Mouse (Mus musculus): ENCODE data around the gene Chic2. TPM values are rescaled to one million over a fixed set of nuclear protein-coding genes. Genes with fewer than 3 reads are reported as not detected.

Chic2 gene
- 16.5 and 20.4 TPM in 2 replicates for polyA plus RNA-seq (2015; fragmentation: Nextera tagmentation; extraction: Ambion mirVana)

GRCm38 (mm10) chr5:75044310-75044904 lies at the start of gene Chic2:
Gene Chic2, minus strand, starts transcription at chr5:75044774.
- Histone ChIP-seq H3K4me3 (replicated peaks; ENCODE audit: low read length) (peak within 1 kb of the TSS; percentile 97), H3K27ac (ENCODE audit: low read length) (peak within 1 kb of the TSS; percentile 93), H3K36me3 (ENCODE audit: control insufficient read depth, insufficient read depth, low read length) (no peaks in the 10 kb centered on the region), H3K9ac (ENCODE audit: low read length) (peak within 1 kb of the TSS; percentile 100), H3K27me3 (ENCODE audit: control insufficient read depth, insufficient read depth, low read length) (no peaks in the 10 kb centered on the region), H3K4me1 (ENCODE audit: control insufficient read depth, insufficient read depth, low read length) (peaks cover 15% of the 10 kb centered on the region), H3K4me2 (ENCODE audit: low read depth, low read length) (peak within 1 kb of the TSS; percentile 66), H3K9me3 (replicated peaks; ENCODE audit: control insufficient read depth, low read length) (peaks cover 3% of the 10 kb centered on the region; the same call in 1 of the 2 replicates)
- peak; percentile 94 for ATAC-seq (ENCODE audit: insufficient read depth, low FRiP score)
- under 1% methylated on average over 57 of the region's 90 CpGs for WGBS

DNA sequence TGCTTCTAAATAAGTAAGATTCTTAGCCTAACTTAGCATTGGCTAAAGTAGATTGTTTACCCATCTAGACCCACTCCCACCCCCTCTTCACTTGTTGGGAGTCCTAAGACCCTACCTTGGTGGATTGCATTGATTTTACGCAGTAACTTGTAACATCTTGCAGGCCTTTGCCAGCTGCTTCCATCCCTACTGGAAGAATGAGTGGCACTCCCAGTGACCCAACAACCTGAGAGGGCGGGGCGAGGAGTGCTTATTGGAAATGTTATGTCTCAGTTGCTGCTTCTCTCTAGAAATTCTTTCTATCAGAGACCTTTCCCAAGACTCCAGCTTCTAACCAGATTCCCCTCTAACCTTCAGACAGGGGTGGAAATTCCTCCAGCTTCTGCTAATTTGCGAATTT lies 41.3 kb upstream of the Chic2 start:
- H3K27ac ChIP-seq (ENCODE audit: low read length) = no peak overlapping the region
- no peaks in the 10 kb centered on the region for H3K9me3 ChIP-seq (replicated peaks; ENCODE audit: control insufficient read depth, low read length)
- H3K4me3 ChIP-seq (replicated peaks; ENCODE audit: low read length) = no peak overlapping the region
- H3K4me2 ChIP-seq (ENCODE audit: low read depth, low read length) = no peak overlapping the region
- peaks cover 62% of the 10 kb centered on the region for H3K27me3 ChIP-seq (ENCODE audit: control insufficient read depth, insufficient read depth, low read length)
- no peak overlapping the region for H3K9ac ChIP-seq (ENCODE audit: low read length)
- H3K4me1 ChIP-seq (ENCODE audit: control insufficient read depth, insufficient read depth, low read length) = peaks cover 5% of the 10 kb centered on the region; the same call in 1 of the 2 replicates
- no peak for ATAC-seq (ENCODE audit: insufficient read depth, low FRiP score)
- 24% methylated on average over 4 of the region's 4 CpGs for WGBS
- no peaks in the 10 kb centered on the region for H3K36me3 ChIP-seq (ENCODE audit: control insufficient read depth, insufficient read depth, low read length)

GRCm38 (mm10) chr5:75085521-75085875 lies 40.9 kb upstream of the Chic2 start:
- Histone ChIP-seq H3K4me3 (replicated peaks; ENCODE audit: low read length) (no peak overlapping the region), H3K27ac (ENCODE audit: low read length) (no peak overlapping the region), H3K36me3 (ENCODE audit: control insufficient read depth, insufficient read depth, low read length) (no peaks in the 10 kb centered on the region), H3K9me3 (replicated peaks; ENCODE audit: control insufficient read depth, low read length) (no peaks in the 10 kb centered on the region), H3K27me3 (ENCODE audit: control insufficient read depth, insufficient read depth, low read length) (peaks cover 66% of the 10 kb centered on the region), H3K4me1 (ENCODE audit: control insufficient read depth, insufficient read depth, low read length) (peaks cover 5% of the 10 kb centered on the region; the same call in 1 of the 2 replicates), H3K4me2 (ENCODE audit: low read depth, low read length) (no peak overlapping the region), H3K9ac (ENCODE audit: low read length) (no peak overlapping the region)
- ATAC-seq (ENCODE audit: insufficient read depth, low FRiP score) = no peak
- 6% methylated on average over 17 of the region's 17 CpGs for WGBS

GRCm38 (mm10) chr5:75084871-75085520 lies 40.4 kb upstream of the Chic2 start:
- Histone ChIP-seq H3K4me3 (replicated peaks; ENCODE audit: low read length) (peak overlapping the region; percentile 11; the same call in 1 of the 2 replicates), H3K36me3 (ENCODE audit: control insufficient read depth, insufficient read depth, low read length) (no peaks in the 10 kb centered on the region), H3K27ac (ENCODE audit: low read length) (no peak overlapping the region), H3K9me3 (replicated peaks; ENCODE audit: control insufficient read depth, low read length) (no peaks in the 10 kb centered on the region), H3K9ac (ENCODE audit: low read length) (no peak overlapping the region), H3K4me2 (ENCODE audit: low read depth, low read length) (no peak overlapping the region), H3K4me1 (ENCODE audit: control insufficient read depth, insufficient read depth, low read length) (peaks cover 5% of the 10 kb centered on the region; the same call in 1 of the 2 replicates), H3K27me3 (ENCODE audit: control insufficient read depth, insufficient read depth, low read length) (peaks cover 71% of the 10 kb centered on the region)
- ATAC-seq (ENCODE audit: insufficient read depth, low FRiP score) = no peak; the same call in 1 of the 2 replicates
- WGBS = 3% methylated on average over 25 of the region's 25 CpGs

DNA sequence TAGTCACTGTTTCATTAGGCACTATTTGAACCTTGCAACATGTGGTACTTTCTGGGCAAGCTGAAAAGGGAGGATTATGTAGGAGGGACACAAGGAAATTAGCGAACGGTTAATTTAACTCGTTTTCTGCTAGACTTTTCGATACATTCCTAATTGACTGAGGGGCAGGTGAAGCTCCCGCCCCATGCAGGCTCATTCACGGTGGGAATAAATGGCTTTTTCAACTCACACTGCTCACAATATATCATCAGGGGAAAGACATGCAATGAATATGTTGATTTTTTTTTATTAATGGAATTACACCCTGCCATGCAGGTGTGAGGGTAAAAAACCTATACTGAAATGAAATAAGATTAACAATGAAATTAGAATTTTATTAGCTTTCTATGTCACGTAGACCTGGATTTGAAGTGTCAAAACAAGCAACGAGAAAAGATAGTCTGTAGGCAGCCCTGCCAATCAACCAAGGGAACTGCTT lies 39.9 kb upstream of the Chic2 start:
- Histone ChIP-seq H3K27ac (ENCODE audit: low read length) (no peak overlapping the region), H3K4me2 (ENCODE audit: low read depth, low read length) (no peak overlapping the region), H3K4me1 (ENCODE audit: control insufficient read depth, insufficient read depth, low read length) (peaks cover 5% of the 10 kb centered on the region; the same call in 1 of the 2 replicates), H3K36me3 (ENCODE audit: control insufficient read depth, insufficient read depth, low read length) (no peaks in the 10 kb centered on the region), H3K4me3 (replicated peaks; ENCODE audit: low read length) (0 out of 2 replicates have a peak overlapping the region, but pooled peaks have one; percentile 19), H3K9me3 (replicated peaks; ENCODE audit: control insufficient read depth, low read length) (no peaks in the 10 kb centered on the region), H3K27me3 (ENCODE audit: control insufficient read depth, insufficient read depth, low read length) (peaks cover 77% of the 10 kb centered on the region), H3K9ac (ENCODE audit: low read length) (no peak overlapping the region)
- ATAC-seq (ENCODE audit: insufficient read depth, low FRiP score) = no peak
- WGBS = 3% methylated on average over 8 of the region's 8 CpGs

GRCm38 (mm10) chr5:75083591-75084392 lies 39.2 kb upstream of the Chic2 start:
- Histone ChIP-seq H3K9ac (ENCODE audit: low read length) (no peak overlapping the region), H3K36me3 (ENCODE audit: control insufficient read depth, insufficient read depth, low read length) (no peaks in the 10 kb centered on the region), H3K4me2 (ENCODE audit: low read depth, low read length) (peak overlapping the region; percentile 14; the same call in 1 of the 2 replicates), H3K4me3 (replicated peaks; ENCODE audit: low read length) (0 out of 2 replicates have a peak overlapping the region, but pooled peaks have one; percentile 19), H3K4me1 (ENCODE audit: control insufficient read depth, insufficient read depth, low read length) (peaks cover 5% of the 10 kb centered on the region; the same call in 1 of the 2 replicates), H3K27ac (ENCODE audit: low read length) (no peak overlapping the region), H3K27me3 (ENCODE audit: control insufficient read depth, insufficient read depth, low read length) (peaks cover 83% of the 10 kb centered on the region), H3K9me3 (replicated peaks; ENCODE audit: control insufficient read depth, low read length) (no peaks in the 10 kb centered on the region)
- no peak for ATAC-seq (ENCODE audit: insufficient read depth, low FRiP score)
- 3% methylated on average over 27 of the region's 27 CpGs for WGBS

DNA sequence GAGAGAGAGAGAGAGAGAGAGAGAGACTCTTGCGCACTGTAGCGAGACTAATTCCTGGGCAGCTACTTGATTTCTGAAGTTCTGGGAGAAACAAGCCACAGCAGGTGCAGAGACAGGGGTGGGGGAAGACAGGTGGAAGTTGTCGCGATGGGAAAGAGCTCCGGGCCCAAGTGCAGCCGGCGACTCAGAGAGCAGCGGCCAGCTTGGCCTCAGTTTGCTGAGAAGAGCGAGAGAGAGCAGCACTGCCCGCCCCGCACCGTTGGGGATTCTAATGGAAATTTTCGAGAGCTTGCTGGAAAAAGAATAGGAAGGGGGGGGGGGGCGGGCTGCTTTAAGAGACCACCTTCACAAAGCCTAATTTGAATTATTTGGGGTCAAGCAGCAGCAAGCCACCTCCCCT lies 38.5 kb upstream of the Chic2 start:
- Histone ChIP-seq H3K4me3 (replicated peaks; ENCODE audit: low read length) (no peak overlapping the region), H3K36me3 (ENCODE audit: control insufficient read depth, insufficient read depth, low read length) (no peaks in the 10 kb centered on the region), H3K4me2 (ENCODE audit: low read depth, low read length) (no peak overlapping the region), H3K4me1 (ENCODE audit: control insufficient read depth, insufficient read depth, low read length) (peaks cover 5% of the 10 kb centered on the region; the same call in 1 of the 2 replicates), H3K27me3 (ENCODE audit: control insufficient read depth, insufficient read depth, low read length) (peaks cover 86% of the 10 kb centered on the region), H3K9me3 (replicated peaks; ENCODE audit: control insufficient read depth, low read length) (no peaks in the 10 kb centered on the region), H3K9ac (ENCODE audit: low read length) (no peak overlapping the region), H3K27ac (ENCODE audit: low read length) (no peak overlapping the region)
- ATAC-seq (ENCODE audit: insufficient read depth, low FRiP score) = no peak
- WGBS = 6% methylated on average over 13 of the region's 14 CpGs

DNA sequence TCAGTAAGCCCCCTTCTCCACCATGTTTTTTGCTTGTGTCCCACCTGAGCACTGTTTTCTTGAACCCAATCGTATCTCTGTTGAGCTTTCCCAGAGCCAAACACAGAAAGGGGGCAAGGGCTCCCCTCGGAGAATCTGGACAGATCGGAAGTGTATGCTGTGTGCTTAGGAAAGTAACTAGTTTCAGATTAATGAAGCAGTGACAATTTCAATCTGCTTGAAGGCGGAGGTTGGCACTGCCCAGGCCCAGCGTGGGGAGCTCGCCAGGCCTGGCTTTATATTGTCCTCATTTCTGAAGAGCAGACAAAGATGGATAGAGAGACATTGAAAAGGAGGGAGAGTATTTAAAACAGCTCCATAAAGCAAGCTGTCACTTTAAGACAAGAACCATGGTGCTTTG lies 37.9 kb upstream of the Chic2 start:
- no peak overlapping the region for H3K4me2 ChIP-seq (ENCODE audit: low read depth, low read length)
- ATAC-seq (ENCODE audit: insufficient read depth, low FRiP score) = no peak
- no peaks in the 10 kb centered on the region for H3K36me3 ChIP-seq (ENCODE audit: control insufficient read depth, insufficient read depth, low read length)
- H3K4me3 ChIP-seq (replicated peaks; ENCODE audit: low read length) = no peak overlapping the region
- H3K27ac ChIP-seq (ENCODE audit: low read length) = no peak overlapping the region
- H3K9ac ChIP-seq (ENCODE audit: low read length) = no peak overlapping the region
- H3K4me1 ChIP-seq (ENCODE audit: control insufficient read depth, insufficient read depth, low read length) = peaks cover 5% of the 10 kb centered on the region; the same call in 1 of the 2 replicates
- H3K27me3 ChIP-seq (ENCODE audit: control insufficient read depth, insufficient read depth, low read length) = peaks cover 91% of the 10 kb centered on the region
- 19% methylated on average over 6 of the region's 6 CpGs for WGBS
- H3K9me3 ChIP-seq (replicated peaks; ENCODE audit: control insufficient read depth, low read length) = no peaks in the 10 kb centered on the region
